Mouse (Mus musculus): ENCODE measurements around the gene Bud13. TPM values are rescaled to one million over a fixed set of nuclear protein-coding genes. Genes with fewer than 3 reads are reported as not detected.
"Not testable (repeated sequence)": the region's sequence is repeated elsewhere in the genome, so short reads cannot be mapped to it uniquely, and the experiment has no call there.

The Bud13 gene
- polyA plus RNA-seq, 1 experiment from 2014 or later = 25.8 TPM

- peak overlapping the region; percentile 92; the same call in 1 of the 2 replicates for H3K27ac ChIP-seq
- WGBS = 15% methylated on average over 24 of the region's 24 CpGs
- H3K4me2 ChIP-seq = no peak overlapping the region
Observed at GRCm38 (mm10) chr9:46329801-46330585, 47.2 kb downstream of the Bud13 start.

DNA sequence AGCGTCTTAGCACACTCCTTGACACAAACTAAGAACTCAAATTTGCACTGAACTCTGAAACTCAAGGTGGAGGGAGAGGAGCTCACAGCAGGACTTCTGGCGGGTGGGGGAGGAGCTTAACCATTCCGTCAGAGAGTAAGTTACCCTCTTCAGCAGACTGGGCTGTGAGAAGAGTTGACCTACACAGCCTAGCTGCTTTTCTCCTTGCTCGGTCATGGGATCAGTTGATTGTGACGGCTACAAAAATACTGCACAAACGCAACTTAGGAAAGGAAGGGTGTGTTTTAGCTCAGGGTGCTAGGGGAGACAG, 47.7 kb downstream of the Bud13 start:
- no peak overlapping the region for H3K9ac ChIP-seq
- H3K9me3 ChIP-seq = no peaks in the 10 kb centered on the region
- peaks cover 37% of the 10 kb centered on the region for H3K27me3 ChIP-seq
- WGBS = 45% methylated on average over 6 of the region's 6 CpGs
- H3K4me1 ChIP-seq = peaks cover 36% of the 10 kb centered on the region
- no peak overlapping the region for H3K4me2 ChIP-seq
- ATAC-seq (ENCODE audit: low FRiP score) = no peak
- H3K36me3 ChIP-seq (replicated peaks) = no peaks in the 10 kb centered on the region
- H3K4me3 ChIP-seq (replicated peaks) = no peak overlapping the region
- no peak overlapping the region for H3K27ac ChIP-seq

More at GRCm38 (mm10) chr9:46329801-46330585, 47.2 kb downstream of the Bud13 start:
- Histone ChIP-seq H3K27me3 (peaks cover 31% of the 10 kb centered on the region), H3K4me1 (peaks cover 35% of the 10 kb centered on the region), H3K9ac (no peak overlapping the region), H3K36me3 (replicated peaks) (no peaks in the 10 kb centered on the region), H3K4me3 (replicated peaks) (no peak overlapping the region), H3K9me3 (no peaks in the 10 kb centered on the region)
- no peak for ATAC-seq (ENCODE audit: low FRiP score)

- 85% methylated on average over 1 of the region's 1 CpGs for WGBS
- H3K36me3 ChIP-seq (replicated peaks) = no peaks in the 10 kb centered on the region
- H3K4me2 ChIP-seq = no peak overlapping the region
- no peak overlapping the region for H3K27ac ChIP-seq
- no peak overlapping the region for H3K9ac ChIP-seq
- H3K4me3 ChIP-seq (replicated peaks) = no peak overlapping the region
- ATAC-seq (ENCODE audit: low FRiP score) = no peak
- H3K4me1 ChIP-seq = peaks cover 36% of the 10 kb centered on the region
- H3K27me3 ChIP-seq = peaks cover 39% of the 10 kb centered on the region
- H3K9me3 ChIP-seq = no peaks in the 10 kb centered on the region
Observed at GRCm38 (mm10) chr9:46331301-46331700, 48.5 kb downstream of the Bud13 start.

DNA sequence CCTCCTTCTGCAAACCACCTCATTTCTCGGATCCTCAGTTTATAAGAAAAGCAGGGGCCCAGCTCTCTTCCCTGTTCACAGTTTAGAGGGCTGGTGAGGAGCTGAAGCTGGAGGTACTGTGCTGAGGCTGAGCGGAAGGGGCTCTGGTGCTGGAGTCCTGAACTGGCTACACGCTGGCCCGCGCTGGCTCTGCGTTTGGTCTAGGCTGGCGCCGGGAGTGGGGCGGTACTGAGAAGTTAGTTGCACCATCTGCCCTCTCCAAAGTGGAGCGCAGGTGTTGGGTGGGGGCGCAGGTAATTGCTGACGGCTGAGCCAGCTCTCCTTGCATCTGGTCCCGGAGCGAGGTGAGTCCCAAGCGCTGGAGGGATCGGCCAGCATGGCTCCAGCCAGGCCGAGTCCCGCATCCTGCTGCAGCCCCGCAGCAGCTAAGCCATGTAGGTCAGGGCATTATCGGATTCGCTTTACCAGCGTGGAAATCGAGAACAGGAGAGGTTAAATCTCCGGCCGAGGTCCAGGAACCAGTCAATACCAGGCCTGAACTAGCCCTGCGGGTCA, 51.7 kb downstream of the Bud13 start:
- no peak overlapping the region for H3K4me3 ChIP-seq (replicated peaks)
- H3K36me3 ChIP-seq (replicated peaks) = no peaks in the 10 kb centered on the region
- 36% methylated on average over 26 of the region's 26 CpGs for WGBS
- H3K27ac ChIP-seq = no peak overlapping the region
- no peak overlapping the region for H3K4me2 ChIP-seq
- no peak for ATAC-seq (ENCODE audit: low FRiP score)
- no peak overlapping the region for H3K9ac ChIP-seq
- H3K27me3 ChIP-seq = peaks cover 44% of the 10 kb centered on the region
- peaks cover 46% of the 10 kb centered on the region for H3K4me1 ChIP-seq
- no peaks in the 10 kb centered on the region for H3K9me3 ChIP-seq

DNA sequence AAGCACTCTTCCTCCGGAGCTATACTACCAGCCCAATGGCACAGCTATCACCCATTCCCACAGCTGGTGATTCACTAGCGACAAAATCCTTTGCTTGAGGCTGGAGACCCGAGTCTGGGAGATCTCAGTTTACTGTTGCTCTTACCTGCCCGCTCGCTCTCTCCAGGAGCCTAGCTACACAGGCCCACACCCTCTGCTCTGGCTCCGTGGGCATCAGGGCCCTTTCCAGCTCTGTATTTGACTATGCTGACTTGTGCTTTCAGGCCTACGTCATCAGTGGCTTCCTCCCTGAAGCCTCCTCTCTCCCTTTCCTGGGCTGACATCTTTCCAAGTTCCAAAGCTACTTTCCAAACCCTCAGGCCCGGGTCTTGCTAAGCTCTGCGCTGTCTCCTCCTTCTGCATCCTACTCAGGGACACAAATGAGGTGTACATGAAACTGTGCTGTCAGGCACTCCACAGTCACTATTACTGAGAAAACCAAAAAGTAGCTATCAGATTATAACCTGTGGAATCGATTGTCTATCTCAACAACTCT, 52.7 kb downstream of the Bud13 start:
- Histone ChIP-seq H3K27me3 (peaks cover 38% of the 10 kb centered on the region), H3K36me3 (replicated peaks) (no peaks in the 10 kb centered on the region), H3K9me3 (no peaks in the 10 kb centered on the region), H3K4me2 (no peak overlapping the region), H3K4me3 (replicated peaks) (no peak overlapping the region), H3K27ac (no peak overlapping the region), H3K4me1 (peaks cover 39% of the 10 kb centered on the region), H3K9ac (no peak overlapping the region)
- no peak for ATAC-seq (ENCODE audit: low FRiP score)
- WGBS = 78% methylated on average over 10 of the region's 10 CpGs

- not testable (repeated sequence) for H3K4me2 ChIP-seq; H3K9me3 ChIP-seq; H3K9ac ChIP-seq; ATAC-seq (ENCODE audit: low FRiP score); H3K4me3 ChIP-seq (replicated peaks); H3K27ac ChIP-seq; H3K36me3 ChIP-seq (replicated peaks)
- Histone ChIP-seq H3K27me3 (peaks cover 35% of the 10 kb centered on the region), H3K4me1 (peaks cover 37% of the 10 kb centered on the region)
- WGBS = 74% methylated on average over 13 of the region's 14 CpGs
Observed at GRCm38 (mm10) chr9:46336294-46336693, 53.5 kb downstream of the Bud13 start.

DNA sequence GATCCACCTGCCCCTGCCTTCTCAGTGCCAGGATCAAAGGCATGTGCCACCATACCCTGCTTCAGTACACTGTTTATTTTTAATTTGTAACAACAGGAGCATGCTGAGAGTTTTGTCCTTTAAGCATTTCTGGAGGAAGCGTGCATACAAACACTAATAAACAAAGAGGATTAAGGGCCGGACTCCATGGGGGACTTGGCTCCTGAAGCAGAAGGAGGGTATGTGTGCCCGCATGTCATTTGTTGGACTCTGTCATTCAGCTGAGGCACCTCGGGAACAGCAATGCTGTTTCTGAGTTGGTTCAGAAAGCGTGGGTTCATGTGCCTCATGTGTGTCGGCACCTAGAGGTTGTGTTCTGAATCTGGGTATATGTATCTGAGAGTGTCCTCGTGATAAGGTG, 54.5 kb downstream of the Bud13 start:
- Histone ChIP-seq H3K4me2 (no peak overlapping the region), H3K9me3 (no peaks in the 10 kb centered on the region), H3K4me3 (replicated peaks) (no peak overlapping the region), H3K9ac (no peak overlapping the region), H3K4me1 (peaks cover 37% of the 10 kb centered on the region), H3K27me3 (peaks cover 35% of the 10 kb centered on the region), H3K36me3 (replicated peaks) (no peaks in the 10 kb centered on the region), H3K27ac (0 out of 2 replicates have a peak overlapping the region, but pooled peaks have one; percentile 63)
- WGBS = 39% methylated on average over 7 of the region's 7 CpGs
- no peak for ATAC-seq (ENCODE audit: low FRiP score)

DNA sequence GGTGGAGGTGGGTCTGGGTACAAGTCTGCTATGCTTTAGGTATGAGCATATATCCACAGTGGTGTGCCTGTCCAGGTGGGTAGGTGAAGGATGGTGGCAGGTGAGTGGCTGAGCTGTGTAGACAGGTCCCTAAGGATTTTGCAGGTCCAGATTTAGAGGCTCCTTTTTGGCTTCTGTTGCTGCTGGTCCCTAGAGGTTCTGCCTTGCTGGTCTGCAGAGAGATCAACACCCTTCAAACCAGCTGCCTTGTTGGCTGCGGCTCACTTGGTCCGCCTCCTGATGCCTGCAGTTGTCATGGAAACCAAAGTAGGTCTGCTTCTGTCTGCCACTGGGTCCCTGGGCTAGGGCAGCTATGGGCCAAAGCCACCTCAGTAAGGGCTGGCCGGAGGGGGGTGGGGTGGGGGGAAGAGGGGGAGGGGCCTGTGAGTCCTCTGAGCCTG, 55.1 kb downstream of the Bud13 start:
- H3K4me2 ChIP-seq = no peak overlapping the region
- 2% methylated on average over 3 of the region's 3 CpGs for WGBS
- H3K9me3 ChIP-seq = no peaks in the 10 kb centered on the region
- no peak overlapping the region for H3K9ac ChIP-seq
- no peaks in the 10 kb centered on the region for H3K36me3 ChIP-seq (replicated peaks)
- ATAC-seq (ENCODE audit: low FRiP score) = peak; percentile 91
- H3K4me1 ChIP-seq = peaks cover 37% of the 10 kb centered on the region
- no peak overlapping the region for H3K4me3 ChIP-seq (replicated peaks)
- peaks cover 30% of the 10 kb centered on the region for H3K27me3 ChIP-seq
- H3K27ac ChIP-seq = peak overlapping the region; percentile 63; the same call in 1 of the 2 replicates

GRCm38 (mm10) chr9:46338384-46338783, 55.6 kb downstream of the Bud13 start:
- ATAC-seq (ENCODE audit: low FRiP score) = peak; percentile 41; the same call in 1 of the 2 replicates
- H3K36me3 ChIP-seq (replicated peaks) = no peaks in the 10 kb centered on the region
- no peak overlapping the region for H3K4me3 ChIP-seq (replicated peaks)
- peaks cover 37% of the 10 kb centered on the region for H3K4me1 ChIP-seq
- H3K27me3 ChIP-seq = peaks cover 25% of the 10 kb centered on the region
- 12% methylated on average over 4 of the region's 4 CpGs for WGBS
- no peak overlapping the region for H3K4me2 ChIP-seq
- no peak overlapping the region for H3K9ac ChIP-seq
- no peaks in the 10 kb centered on the region for H3K9me3 ChIP-seq
- H3K27ac ChIP-seq = peak overlapping the region; percentile 63; the same call in 1 of the 2 replicates

DNA sequence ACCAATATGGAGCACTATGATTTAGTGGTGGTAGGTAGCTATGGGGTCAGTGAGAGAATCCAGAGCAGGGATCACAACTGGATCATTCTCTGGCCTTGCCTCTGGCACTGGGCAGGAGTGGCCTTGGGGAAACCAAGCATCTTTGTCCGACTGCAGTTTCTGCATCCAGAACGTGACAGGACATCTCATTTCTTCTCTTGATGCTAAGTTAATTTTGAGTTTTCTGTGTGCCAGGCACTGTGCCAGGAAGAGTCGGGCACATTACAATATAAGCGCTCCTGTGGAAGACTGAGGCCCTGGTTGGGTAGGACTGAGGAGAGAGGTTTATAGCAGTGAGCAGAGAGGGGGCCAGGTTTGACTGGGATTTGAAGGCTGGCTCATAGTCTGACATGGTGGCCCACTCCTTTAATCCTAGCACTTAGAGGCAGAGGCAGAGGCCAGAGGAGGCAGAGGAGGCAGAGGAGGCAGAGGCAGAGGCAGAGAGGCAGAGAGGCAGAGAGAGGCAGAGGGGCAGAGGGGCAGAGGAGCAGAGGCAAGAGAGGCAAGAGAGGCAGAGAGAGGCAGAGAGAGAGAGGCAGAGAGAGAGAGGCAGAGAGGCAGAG, 56.3 kb downstream of the Bud13 start:
- Histone ChIP-seq H3K4me3 (replicated peaks) (no peak overlapping the region), H3K4me2 (no peak overlapping the region), H3K27me3 (peaks cover 21% of the 10 kb centered on the region), H3K9ac (no peak overlapping the region), H3K36me3 (replicated peaks) (no peaks in the 10 kb centered on the region), H3K9me3 (no peaks in the 10 kb centered on the region), H3K4me1 (peaks cover 36% of the 10 kb centered on the region), H3K27ac (0 out of 2 replicates have a peak overlapping the region, but pooled peaks have one; percentile 63)
- WGBS = 87% methylated on average over 4 of the region's 4 CpGs
- no peak for ATAC-seq (ENCODE audit: low FRiP score)

- WGBS = 86% methylated on average over 4 of the region's 4 CpGs
- Histone ChIP-seq H3K27ac (no peak overlapping the region), H3K4me1 (peaks cover 8% of the 10 kb centered on the region), H3K27me3 (peaks cover 5% of the 10 kb centered on the region), H3K4me3 (replicated peaks) (no peak overlapping the region), H3K9ac (no peak overlapping the region), H3K4me2 (no peak overlapping the region), H3K36me3 (replicated peaks) (no peaks in the 10 kb centered on the region), H3K9me3 (no peaks in the 10 kb centered on the region)
- ATAC-seq (ENCODE audit: low FRiP score) = no peak
Observed at GRCm38 (mm10) chr9:46345887-46346665, 63.3 kb downstream of the Bud13 start.

All from forebrain, embryonic 12.5 days (tissue).